ENCODE assay signal across 18 mouse cellular contexts in genomic region chr1:39462937-39463444, GRCm38 (mm10). TPM values are rescaled to one million over a fixed set of nuclear protein-coding genes. Genes with fewer than 3 reads are reported as not detected.
DNase-seq lines count a peak whose midpoint lies in the region; ATAC-seq and TF ChIP-seq lines count a peak whose summit lies in the region.
"Had no signal": no experiment of that assay in that cellular context is flagged by ENCODE, and none has a peak within 500 bp of the region (broad histone marks: within the 10 kb centered on the region; RNA-seq: fewer than 3 reads in every experiment).

No protein-coding gene starts in this region.

- WGBS in heart, embryonic 12.5 days, result 86% methylated on average over 6 of the region's 6 CpGs
- 83% methylated on average over 6 of the region's 6 CpGs for WGBS in heart, embryonic 11.5 days (ENCODE audit: insufficient replicate concordance)
- WGBS in limb, embryonic 14.5 days, result 91% methylated on average over 6 of the region's 6 CpGs
- WGBS in limb, embryonic 10.5 days, result 92% methylated on average over 6 of the region's 6 CpGs
- WGBS in liver, embryonic 15.5 days (ENCODE audit: insufficient replicate concordance), result 76% methylated on average over 6 of the region's 6 CpGs
- WGBS in forebrain, embryonic 16.5 days, result 94% methylated on average over 6 of the region's 6 CpGs

- no peak overlapping the region for H3K4me2 ChIP-seq in heart, embryonic 12.5 days
- no peak overlapping the region for H3K4me2 ChIP-seq in heart, embryonic 11.5 days
- H3K4me2 ChIP-seq in limb, embryonic 14.5 days (replicated peaks; ENCODE audit: low read depth, low read length, severe bottlenecking), result no peak overlapping the region
- no peak overlapping the region for H3K4me2 ChIP-seq in liver, embryonic 15.5 days
- H3K4me2 ChIP-seq in forebrain, embryonic 16.5 days (ENCODE audit: low read length), result no peak overlapping the region
- H3K4me2 ChIP-seq: embryonic facial prominence, embryonic 13.5 days; kidney, embryonic 15.5 days; midbrain, embryonic 13.5 days; neural tube, embryonic 12.5 days had no signal

- no peaks in the 10 kb centered on the region for H3K27me3 ChIP-seq in heart, embryonic 12.5 days (replicated peaks)
- no peaks in the 10 kb centered on the region for H3K27me3 ChIP-seq in heart, embryonic 11.5 days (ENCODE audit: control insufficient read depth, insufficient read depth, low read length)
- no peaks in the 10 kb centered on the region for H3K27me3 ChIP-seq in limb, embryonic 14.5 days (ENCODE audit: control insufficient read depth, insufficient read depth, low read length)
- H3K27me3 ChIP-seq in limb, embryonic 10.5 days (ENCODE audit: low read depth, poor library complexity, severe bottlenecking), result no peaks in the 10 kb centered on the region
- no peaks in the 10 kb centered on the region for H3K27me3 ChIP-seq in liver, embryonic 15.5 days
- no peaks in the 10 kb centered on the region for H3K27me3 ChIP-seq in forebrain, embryonic 16.5 days (replicated peaks; ENCODE audit: control insufficient read depth, insufficient read depth, low read length)
- H3K27me3 ChIP-seq: embryonic facial prominence, embryonic 13.5 days; kidney, embryonic 15.5 days; midbrain, embryonic 13.5 days; neural tube, embryonic 12.5 days had no signal

- peak; percentile 29; the same call in 1 of the 2 replicates for ATAC-seq in heart, embryonic 12.5 days (ENCODE audit: insufficient number of reproducible peaks, low FRiP score)
- ATAC-seq in heart, embryonic 11.5 days (replicated peaks; ENCODE audit: insufficient number of reproducible peaks, low FRiP score, low TSS enrichment), result no peak
- ATAC-seq in limb, embryonic 14.5 days (ENCODE audit: low FRiP score, low read depth), result no peak
- peak; percentile 50 for ATAC-seq in liver, embryonic 15.5 days (ENCODE audit: insufficient read depth)
- no peak for ATAC-seq in forebrain, embryonic 16.5 days
- ATAC-seq: midbrain, embryonic 13.5 days had no signal

- no peak overlapping the region for H3K9ac ChIP-seq in heart, embryonic 12.5 days
- no peak overlapping the region for H3K9ac ChIP-seq in heart, embryonic 11.5 days (ENCODE audit: low read depth, low read length)
- no peak overlapping the region for H3K9ac ChIP-seq in limb, embryonic 14.5 days (ENCODE audit: low read depth, low read length, severe bottlenecking)
- no peak overlapping the region for H3K9ac ChIP-seq in liver, embryonic 15.5 days
- no peak overlapping the region for H3K9ac ChIP-seq in forebrain, embryonic 16.5 days (replicated peaks; ENCODE audit: low read depth, low read length)
- H3K9ac ChIP-seq: embryonic facial prominence, embryonic 13.5 days; forebrain, postnatal 0 days; kidney, embryonic 15.5 days; midbrain, embryonic 13.5 days; neural tube, embryonic 12.5 days had no signal

- no peak overlapping the region for H3K4me3 ChIP-seq in heart, embryonic 12.5 days
- H3K4me3 ChIP-seq in heart, embryonic 11.5 days (ENCODE audit: low read depth, low read length), result no peak overlapping the region
- no peak overlapping the region for H3K4me3 ChIP-seq in limb, embryonic 14.5 days (replicated peaks; ENCODE audit: low read length)
- H3K4me3 ChIP-seq in limb, embryonic 10.5 days, result no peak overlapping the region
- H3K4me3 ChIP-seq in liver, embryonic 15.5 days (replicated peaks), result no peak overlapping the region
- H3K4me3 ChIP-seq in forebrain, embryonic 16.5 days (replicated peaks; ENCODE audit: low read length), result no peak overlapping the region
- H3K4me3 ChIP-seq: embryonic facial prominence, embryonic 13.5 days; hindbrain, embryonic 10.5 days; kidney, embryonic 15.5 days; midbrain, embryonic 13.5 days; neural tube, embryonic 12.5 days had no signal

- H3K4me1 ChIP-seq in heart, embryonic 12.5 days (replicated peaks), result peaks cover 38% of the 10 kb centered on the region
- H3K4me1 ChIP-seq in heart, embryonic 11.5 days (ENCODE audit: control insufficient read depth, insufficient read depth, low read length), result peaks cover 9% of the 10 kb centered on the region
- peaks cover 11% of the 10 kb centered on the region; the same call in 1 of the 2 replicates for H3K4me1 ChIP-seq in limb, embryonic 14.5 days (ENCODE audit: control insufficient read depth, insufficient read depth, low read length)
- no peaks in the 10 kb centered on the region; the same call in 1 of the 2 replicates for H3K4me1 ChIP-seq in limb, embryonic 10.5 days
- H3K4me1 ChIP-seq in liver, embryonic 15.5 days (replicated peaks), result peaks cover 70% of the 10 kb centered on the region
- H3K4me1 ChIP-seq in forebrain, embryonic 16.5 days (replicated peaks; ENCODE audit: control insufficient read depth, insufficient read depth, low read length), result peaks cover 3% of the 10 kb centered on the region; the same call in 1 of the 2 replicates
- H3K4me1 ChIP-seq: hindbrain, embryonic 10.5 days; midbrain, embryonic 13.5 days; neural tube, embryonic 12.5 days had no signal

- no peaks in the 10 kb centered on the region for H3K36me3 ChIP-seq in heart, embryonic 12.5 days
- H3K36me3 ChIP-seq in heart, embryonic 11.5 days (ENCODE audit: control insufficient read depth, insufficient read depth, low read length), result no peaks in the 10 kb centered on the region
- no peaks in the 10 kb centered on the region for H3K36me3 ChIP-seq in limb, embryonic 14.5 days (ENCODE audit: control insufficient read depth, insufficient read depth, low read length)
- H3K36me3 ChIP-seq in limb, embryonic 10.5 days, result no peaks in the 10 kb centered on the region
- H3K36me3 ChIP-seq in liver, embryonic 15.5 days (replicated peaks), result no peaks in the 10 kb centered on the region
- H3K36me3 ChIP-seq in forebrain, embryonic 16.5 days (ENCODE audit: control insufficient read depth, insufficient read depth), result no peaks in the 10 kb centered on the region
- H3K36me3 ChIP-seq: embryonic facial prominence, embryonic 13.5 days; hindbrain, embryonic 10.5 days; kidney, embryonic 15.5 days; midbrain, embryonic 13.5 days; neural tube, embryonic 12.5 days had no signal

- H3K9me3 ChIP-seq in heart, embryonic 12.5 days (replicated peaks), result no peaks in the 10 kb centered on the region
- no peaks in the 10 kb centered on the region for H3K9me3 ChIP-seq in heart, embryonic 11.5 days (replicated peaks; ENCODE audit: control insufficient read depth, low read length)
- no peaks in the 10 kb centered on the region for H3K9me3 ChIP-seq in limb, embryonic 14.5 days (ENCODE audit: control insufficient read depth, low read length)
- H3K9me3 ChIP-seq in limb, embryonic 10.5 days (replicated peaks), result no peaks in the 10 kb centered on the region
- H3K9me3 ChIP-seq in liver, embryonic 15.5 days (replicated peaks), result no peaks in the 10 kb centered on the region
- no peaks in the 10 kb centered on the region for H3K9me3 ChIP-seq in forebrain, embryonic 16.5 days (ENCODE audit: control insufficient read depth, low read length)
- H3K9me3 ChIP-seq: embryonic facial prominence, embryonic 13.5 days; hindbrain, embryonic 10.5 days; kidney, embryonic 15.5 days; midbrain, embryonic 13.5 days; neural tube, embryonic 12.5 days had no signal

- 0 out of 2 replicates have a peak overlapping the region, but pooled peaks have one; percentile 8 for H3K27ac ChIP-seq in heart, embryonic 12.5 days (ENCODE audit: poor library complexity, severe bottlenecking)
- H3K27ac ChIP-seq in heart, embryonic 11.5 days (ENCODE audit: low read depth, low read length), result no peak overlapping the region
- H3K27ac ChIP-seq in limb, embryonic 14.5 days (replicated peaks; ENCODE audit: low read depth, low read length), result 0 out of 2 replicates have a peak overlapping the region, but pooled peaks have one; percentile 9
- no peak overlapping the region for H3K27ac ChIP-seq in limb, embryonic 10.5 days
- H3K27ac ChIP-seq in liver, embryonic 15.5 days (replicated peaks), result no peak overlapping the region
- no peak overlapping the region for H3K27ac ChIP-seq in forebrain, embryonic 16.5 days (ENCODE audit: low read length)
- H3K27ac ChIP-seq: embryonic facial prominence, embryonic 13.5 days; hindbrain, embryonic 10.5 days; kidney, embryonic 15.5 days; midbrain, embryonic 13.5 days; neural tube, embryonic 12.5 days had no signal

- no peak for DNase-seq in limb, embryonic 14.5 days (ENCODE audit: low spot score)
- no peak for DNase-seq in limb, embryonic 10.5 days (ENCODE audit: low spot score)
- no peak for DNase-seq in right cerebral cortex, postnatal 4 days
- DNase-seq: adrenal gland, adult 8-10 months; B cell, adult 2 months; cerebellum, postnatal 14 days; forebrain, postnatal 0 days; lung, postnatal 10 days; thymus, adult 2 months had no signal

- no peak for TF ChIP-seq POLR2A in limb, embryonic 14.5 days (IDR thresholded peaks at IDR 0.05; ENCODE audit: borderline replicate concordance, extremely low read depth, insufficient read depth, insufficient read length)

RNA-seq across cellular contexts. Expression of gene Tbc1d8, which starts 15.6 kb away (rescaled TPM):
- 14.1 and 15.5 TPM in 2 replicates for polyA plus RNA-seq in heart, embryonic 12.5 days (2016; fragmentation: Nextera tagmentation; extraction: Ambion mirVana)
- 11.4 and 12.2 TPM in 2 replicates for polyA plus RNA-seq in heart, embryonic 11.5 days (2014; fragmentation: Nextera tagmentation; extraction: Ambion mirVana)
- 14.3 TPM in 2 replicates for polyA plus RNA-seq in limb, embryonic 14.5 days (2012; rRNA removed)
- 10.7 and 11.5 TPM in 2 replicates for polyA plus RNA-seq in limb, embryonic 14.5 days (2014; fragmentation: Nextera tagmentation; extraction: Ambion mirVana)
- polyA plus RNA-seq in limb, embryonic 10.5 days (2016; fragmentation: Nextera tagmentation; extraction: Ambion mirVana), result 3.6 and 5.1 TPM in 2 replicates
- 5.0 and 6.3 TPM in 2 replicates for polyA plus RNA-seq in liver, embryonic 15.5 days (2015; fragmentation: Nextera tagmentation; extraction: Ambion mirVana)
- 10.6 and 13.0 TPM in 2 replicates for polyA plus RNA-seq in forebrain, embryonic 16.5 days (2015; fragmentation: Nextera tagmentation; extraction: Ambion mirVana)

Comparison
In these comparisons a context has a peak if more than half of its experiments do, and no peak if none do; other contexts are left out.
1. ATAC-seq: peak in heart, embryonic 12.5 days (single experiment) and liver, embryonic 15.5 days (single experiment); none in heart, embryonic 11.5 days (single experiment), limb, embryonic 14.5 days (single experiment) and forebrain, embryonic 16.5 days (single experiment).
2. H3K27ac ChIP-seq: peak in heart, embryonic 12.5 days (single experiment) and limb, embryonic 14.5 days (single experiment); none in heart, embryonic 11.5 days (single experiment), limb, embryonic 10.5 days (single experiment), liver, embryonic 15.5 days (single experiment) and forebrain, embryonic 16.5 days (single experiment).